Mouse (Mus musculus) inflammation-experienced regulatory T-cells, adult 6 months (primary cell): Measurements from ENCODE around the gene Itpr1. TPM values are rescaled to one million over a fixed set of nuclear protein-coding genes. Genes with fewer than 3 reads are reported as not detected.

Source experiments
- ATAC-seq: one replicate; pipeline ENCODE4 v1.8.0; 2017
- polyA plus RNA-seq, 3 experiments: library from polyadenylated mRNA; unstranded; fragments of 100-300 nt; shearing (Covaris generic); gene quantifications; one replicate each; pipeline ENCODE4 v1.2.1; 2017

Itpr1 gene
- polyA plus RNA-seq, 3 experiments from 2014 or later: 15.3 to 18.8 (median 17.0) TPM

DNA sequence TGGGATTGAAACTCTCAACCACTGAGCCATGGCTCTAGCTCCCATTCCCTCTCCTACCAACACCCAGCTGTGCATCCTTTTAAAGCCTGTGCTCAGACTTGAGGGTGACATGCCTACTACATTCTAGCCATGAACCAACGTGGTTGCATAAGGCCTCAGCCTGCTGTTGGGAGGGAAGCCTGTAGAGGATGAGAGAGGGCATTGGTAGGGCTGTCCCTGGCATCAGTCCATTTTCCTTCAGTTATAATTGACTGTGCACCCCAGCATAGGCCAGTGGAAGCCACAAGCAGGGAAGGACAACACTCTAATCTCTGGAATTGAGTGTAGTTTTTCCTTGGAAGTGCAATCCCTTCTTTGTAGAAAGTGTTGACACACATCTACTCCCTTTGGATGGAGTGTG is 233.9 kb downstream of the Itpr1 start:
- no peak for ATAC-seq

DNA sequence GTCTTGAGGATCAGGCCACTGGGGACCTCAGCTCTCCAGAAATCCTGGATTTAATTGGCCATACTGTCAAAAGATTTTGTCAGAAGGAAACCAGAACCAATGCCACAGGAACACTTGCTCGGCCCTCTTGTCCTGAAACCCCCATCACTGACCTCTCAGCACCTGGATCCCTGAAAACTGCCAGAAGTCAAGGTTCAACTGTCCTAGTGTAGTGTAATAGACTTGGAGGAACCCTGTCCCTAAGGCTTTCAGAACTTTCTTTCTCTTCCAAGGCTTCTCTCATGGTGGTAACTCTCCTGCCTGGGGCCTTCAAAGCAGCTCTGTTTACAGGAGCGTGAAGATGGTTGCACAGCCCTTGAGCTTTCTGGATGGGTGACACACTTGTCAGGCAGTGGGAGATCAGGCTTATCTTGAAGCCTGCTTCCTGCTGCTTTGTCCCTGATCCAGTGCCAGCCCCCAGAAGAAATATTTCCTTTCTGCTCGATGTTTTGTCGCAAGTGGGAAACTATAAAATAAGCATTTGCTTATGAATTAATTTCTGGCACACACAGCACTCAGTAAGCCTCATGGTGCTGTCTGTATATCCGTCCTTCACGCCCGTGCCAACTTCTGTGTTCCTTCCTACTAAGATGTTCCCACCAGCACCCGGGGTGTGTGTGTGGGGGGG is 234.4 kb downstream of the Itpr1 start:
- ATAC-seq: no peak

DNA sequence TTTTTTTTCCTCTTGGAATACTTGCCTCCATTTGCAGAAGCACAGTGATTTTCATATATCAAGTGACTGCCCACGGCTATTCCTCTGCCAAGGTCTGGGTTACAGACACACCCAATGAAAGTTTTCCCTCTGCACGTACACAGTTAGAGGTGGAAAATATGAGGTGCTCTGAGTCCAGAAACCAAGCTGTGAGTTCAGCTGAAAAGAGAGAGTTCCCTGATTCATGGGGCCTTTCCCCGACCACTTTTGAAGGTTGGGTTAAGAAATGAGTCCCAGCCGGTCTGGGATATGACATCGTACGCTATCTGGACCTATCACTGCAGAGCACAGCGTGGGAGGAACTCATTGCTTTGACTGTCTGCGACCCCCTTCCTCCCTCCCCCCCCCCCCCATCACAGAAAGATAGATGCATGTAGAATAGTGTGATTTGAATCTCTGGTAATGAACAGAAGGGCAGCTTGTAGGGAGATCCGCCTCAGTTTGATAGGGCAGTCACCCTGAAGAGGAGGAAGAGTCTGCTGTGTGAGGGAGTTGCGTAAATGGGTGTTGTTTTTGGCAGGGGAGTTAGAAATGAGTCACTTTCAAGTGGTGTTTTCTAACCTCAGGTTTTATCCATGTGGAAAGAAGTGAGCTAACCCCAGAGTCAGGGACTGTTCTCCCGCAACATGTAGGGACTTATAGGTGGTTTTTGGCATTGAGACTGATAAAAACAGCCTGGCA is 235.3 kb downstream of the Itpr1 start:
- peak; percentile 74 for ATAC-seq

GRCm38 (mm10) chr6:108448864-108449263 is 236.0 kb downstream of the Itpr1 start:
- no peak for ATAC-seq

DNA sequence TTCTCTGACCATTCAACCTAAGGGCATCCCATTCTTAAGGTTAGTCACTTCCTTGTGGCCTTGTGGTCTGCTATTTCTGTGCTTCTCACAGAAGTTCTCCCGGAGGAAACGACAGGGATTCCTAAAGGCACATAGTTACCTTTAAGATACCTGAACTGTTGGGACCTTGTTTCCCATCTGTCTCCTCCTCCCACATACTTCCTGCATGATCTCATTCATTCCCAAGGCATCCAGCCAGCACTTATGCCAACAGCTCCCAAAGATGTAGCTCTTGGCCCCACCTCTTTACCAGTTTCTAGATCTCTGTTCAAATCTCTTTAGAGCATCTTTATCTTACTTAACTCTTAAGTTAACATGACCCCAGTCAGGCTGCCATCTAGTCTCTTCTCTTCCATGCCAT is 238.6 kb downstream of the Itpr1 start:
- ATAC-seq: no peak

- ATAC-seq: no peak
Observed at GRCm38 (mm10) chr6:108453618-108454017, 240.7 kb downstream of the Itpr1 start.

DNA sequence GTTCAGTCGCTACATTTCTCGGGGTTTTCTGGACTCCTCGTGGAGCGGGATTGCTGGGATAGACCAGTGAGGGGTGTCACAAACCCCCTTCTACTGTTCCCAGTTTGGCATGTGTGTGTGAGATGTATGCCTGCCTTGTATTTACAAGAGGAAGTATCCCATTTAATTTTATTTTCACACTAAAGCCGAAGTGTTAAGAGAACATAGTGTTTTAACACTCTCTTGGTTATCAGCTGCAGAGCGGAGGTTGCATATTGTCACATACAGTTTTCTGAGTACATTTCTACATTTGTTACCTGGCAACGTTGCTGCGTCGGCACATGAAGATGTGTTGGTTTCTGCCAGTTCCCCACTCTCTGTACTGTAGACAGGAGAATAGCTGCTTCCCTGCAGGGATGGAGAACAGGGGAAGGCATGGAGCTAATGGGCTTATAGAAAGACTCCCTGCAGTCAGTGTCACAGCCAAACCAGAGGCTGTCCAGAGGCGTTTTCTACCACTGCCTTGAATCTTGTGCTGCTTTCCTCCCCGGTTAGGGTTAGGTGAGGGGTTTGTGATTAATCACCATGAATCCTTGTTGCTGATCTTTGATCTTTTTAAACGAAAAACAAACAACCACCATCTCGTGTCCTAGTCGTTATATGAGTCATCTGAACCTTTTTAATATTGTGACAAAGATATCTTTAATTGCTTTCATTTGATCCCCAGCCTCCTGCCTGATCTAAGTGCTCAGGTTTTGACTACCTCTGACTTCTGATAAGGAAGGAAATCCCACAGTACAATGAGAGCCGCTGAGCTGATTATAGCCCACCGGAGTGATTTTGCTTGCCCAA is 241.4 kb downstream of the Itpr1 start:
- ATAC-seq: peak; percentile 59

GRCm38 (mm10) chr6:108454979-108455836 is 242.3 kb downstream of the Itpr1 start:
- peak; percentile 55 for ATAC-seq

DNA sequence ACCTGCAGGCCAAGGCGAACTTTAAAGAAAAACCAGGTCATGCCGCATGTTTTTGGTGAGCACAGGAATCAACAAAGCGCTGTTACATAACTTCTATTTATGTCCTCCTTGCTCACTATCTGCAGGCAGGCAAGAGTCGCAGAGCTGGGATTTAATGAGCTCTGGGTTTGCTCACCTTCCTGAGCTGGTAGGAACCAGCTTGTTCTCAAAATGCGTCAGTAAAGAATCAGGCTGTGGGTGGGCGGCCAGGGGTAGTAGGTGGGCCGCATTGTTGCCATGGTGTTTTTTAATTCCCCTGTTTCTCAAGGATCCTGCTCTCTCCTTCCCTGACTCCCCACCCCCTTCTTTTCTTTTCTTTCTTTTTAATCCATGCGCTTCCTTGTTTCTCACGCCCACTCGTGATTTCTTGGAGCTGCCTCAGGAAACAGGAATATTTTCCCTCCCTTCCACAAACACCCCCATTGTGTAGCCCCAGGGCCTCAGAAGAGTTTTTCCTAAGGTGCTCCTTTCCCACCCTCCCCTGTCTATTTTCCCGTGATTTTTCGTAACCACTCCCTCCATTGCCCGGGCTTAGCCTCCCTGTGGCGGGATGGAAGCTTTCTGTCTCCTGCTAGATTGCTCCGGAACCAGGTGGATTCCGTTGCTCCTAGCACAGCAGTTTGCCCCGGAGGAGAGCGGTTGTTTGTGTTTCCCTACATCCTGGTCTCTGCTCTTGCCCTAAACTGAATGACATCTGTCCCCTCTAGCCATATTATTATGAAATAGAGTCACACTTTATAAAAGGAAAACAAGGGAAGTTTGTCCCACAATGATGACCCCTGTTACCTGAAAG is 243.6 kb downstream of the Itpr1 start:
- no peak for ATAC-seq

GRCm38 (mm10) chr6:108457063-108457405 is 244.1 kb downstream of the Itpr1 start:
- no peak for ATAC-seq

- no peak for ATAC-seq
Observed at GRCm38 (mm10) chr6:108457516-108458181, 244.8 kb downstream of the Itpr1 start.

DNA sequence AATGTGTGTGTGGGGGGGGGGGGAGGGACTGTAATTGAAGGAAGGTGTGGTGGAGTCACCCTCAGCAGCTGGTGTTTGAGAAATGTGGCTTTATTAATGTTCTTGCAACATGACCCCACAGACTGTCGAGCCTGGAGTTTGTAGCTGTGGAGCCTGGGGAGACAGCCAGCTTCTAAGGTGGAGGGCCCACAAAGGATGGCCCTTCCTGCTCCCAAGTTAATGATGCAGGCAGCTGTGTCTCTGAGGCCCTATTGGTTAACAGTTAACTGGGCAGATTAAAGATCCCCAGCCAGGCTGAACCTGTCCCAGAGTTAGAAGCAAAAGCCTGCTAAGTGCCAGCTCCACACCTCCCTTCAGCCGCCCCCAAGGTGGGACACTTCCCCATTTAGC is 245.3 kb downstream of the Itpr1 start:
- ATAC-seq: no peak

DNA sequence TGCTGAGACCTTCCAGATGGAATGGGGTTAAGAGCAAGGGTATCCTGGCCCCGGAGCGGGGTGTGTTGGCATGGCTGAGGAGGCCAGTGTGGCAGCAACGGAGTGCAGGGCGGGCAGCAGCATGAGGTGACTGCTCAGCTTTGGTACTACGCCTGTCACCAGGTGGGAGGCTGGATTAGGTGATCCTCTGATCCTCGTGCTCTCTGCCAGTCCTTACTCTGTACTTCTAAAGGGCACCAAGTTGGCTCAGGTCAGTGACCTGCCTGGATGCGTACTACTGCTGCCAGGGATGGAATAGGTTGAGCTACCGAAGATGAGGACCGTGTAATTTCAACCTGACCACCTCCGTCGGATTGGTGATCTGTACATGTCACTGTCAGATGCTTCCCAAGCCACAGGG is 245.9 kb downstream of the Itpr1 start:
- ATAC-seq: no peak

DNA sequence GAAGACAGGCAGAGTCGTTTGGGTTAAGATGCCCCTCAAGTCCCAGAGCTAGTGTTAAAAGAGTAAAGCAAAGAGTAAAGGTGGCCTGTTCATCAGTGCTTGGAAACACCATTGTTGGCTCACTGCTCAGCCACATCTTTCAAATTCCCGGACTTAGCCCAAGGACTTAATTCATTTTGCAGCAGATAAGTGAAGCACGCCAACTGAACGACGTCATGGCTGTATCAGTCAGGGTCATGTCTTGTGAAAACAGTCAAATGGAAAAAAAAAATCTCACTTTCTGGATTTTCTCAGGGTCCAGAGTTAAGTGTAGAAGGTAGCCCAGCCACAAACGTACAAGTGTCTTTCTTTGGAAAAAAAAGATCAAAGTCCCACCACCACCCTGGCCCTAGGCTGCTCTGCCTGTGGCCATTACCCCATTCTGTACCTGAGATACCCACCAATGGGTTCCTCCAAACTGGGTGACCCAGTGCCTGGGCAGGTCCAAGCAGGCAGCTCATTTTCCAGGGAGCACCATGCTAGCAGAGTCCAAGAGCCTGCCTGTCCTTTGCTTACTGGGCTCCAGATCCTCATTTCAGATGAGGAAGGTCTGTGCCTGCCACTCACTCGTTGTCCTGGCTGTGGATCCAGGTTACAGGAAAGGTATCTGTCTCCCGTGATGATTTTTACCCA is 251.5 kb downstream of the Itpr1 start:
- ATAC-seq: no peak

DNA sequence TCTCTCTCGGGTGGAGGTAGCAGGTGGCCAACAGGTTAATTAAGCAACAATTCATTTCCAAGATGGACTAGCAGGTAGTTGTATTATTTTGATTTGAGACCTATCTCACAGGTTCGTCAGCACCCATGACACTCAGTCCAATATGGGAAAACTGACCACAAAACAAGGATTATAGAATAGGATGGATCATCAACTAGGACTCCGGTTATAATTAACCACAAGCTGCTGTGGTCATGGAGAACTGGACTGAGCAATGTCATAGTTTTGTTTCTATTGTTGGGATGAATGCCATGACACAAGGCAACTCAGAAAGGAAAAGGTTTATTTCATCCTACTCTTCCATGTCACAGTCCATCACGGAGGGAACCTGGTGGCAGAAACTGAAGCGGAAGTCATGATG is 252.3 kb downstream of the Itpr1 start:
- no peak for ATAC-seq

- peak; percentile 80 for ATAC-seq
Observed at GRCm38 (mm10) chr6:108466061-108466531, 253.2 kb downstream of the Itpr1 start.

DNA sequence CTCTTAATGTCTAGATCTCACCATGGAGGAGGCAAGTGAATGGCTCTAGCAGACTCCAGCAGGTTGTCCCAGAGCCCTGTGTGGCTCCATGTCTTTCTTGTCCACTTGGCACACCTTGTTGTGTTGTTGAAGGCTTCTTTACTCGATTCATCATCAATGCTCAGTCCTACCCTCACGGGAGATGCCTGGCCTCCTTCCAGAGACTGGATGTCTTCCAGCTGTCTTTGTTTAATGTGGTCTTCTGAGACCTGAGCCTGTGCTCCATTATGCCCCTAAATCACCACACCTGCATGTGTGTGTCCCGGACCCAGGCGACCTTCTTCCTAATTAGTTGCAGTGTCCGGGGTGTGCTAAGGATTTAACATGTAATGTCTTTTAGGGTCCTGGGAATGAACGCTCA is 254.7 kb downstream of the Itpr1 start:
- no peak for ATAC-seq

- no peak for ATAC-seq
Observed at GRCm38 (mm10) chr6:108468226-108468825, 255.4 kb downstream of the Itpr1 start.

- ATAC-seq: no peak
Observed at GRCm38 (mm10) chr6:108471878-108472277, 259.0 kb downstream of the Itpr1 start.

- no peak for ATAC-seq
Observed at GRCm38 (mm10) chr6:108472748-108473147, 259.9 kb downstream of the Itpr1 start.
